Mouse (Mus musculus) stomach, postnatal 0 days (tissue): Measurements from ENCODE around the gene Gbf1.

ENCODE experiments used
- CTCF ChIP-seq: IDR thresholded peaks from 2 replicates; pipeline ENCODE4 v1.5.1; 2016; ENCODE audit warnings: antibody characterized with exemption, low read depth, mild to moderate bottlenecking, moderate library complexity
- EP300 ChIP-seq: optimal IDR thresholded peaks from 2 replicates; pipeline ENCODE3; 2016; ENCODE audit warnings: antibody characterized with exemption

GRCm38 (mm10) chr19:46318031-46318471 is 165.7 kb downstream of the Gbf1 start:
- TF ChIP-seq EP300: no peak
- no peak for TF ChIP-seq CTCF
